Mouse (Mus musculus) neural tube, embryonic 14.5 days (tissue): ENCODE data around the gene Lpin2. TPM values are rescaled to one million over a fixed set of nuclear protein-coding genes. Genes with fewer than 3 reads are reported as not detected.

Source experiments
- ATAC-seq: fragments of 200-750 bp; cut with Nextera tagmentation; 2 replicates; pipeline ENCODE4 v1.8.0; 2017; ENCODE audit warnings: low read depth, mild to moderate bottlenecking, moderate TSS enrichment, moderate library complexity
- H3K27ac ChIP-seq: fragments of 300-500 bp; sonication (generic); 2 replicates; pipeline ENCODE4 v1.5.1; 2014; ENCODE audit warnings: low read depth, mild to moderate bottlenecking, control low read depth, low read length, moderate library complexity, mixed read lengths
- H3K27me3 ChIP-seq: fragments of 300-500 bp; sonication (generic); 2 replicates; pipeline ENCODE4 v1.6.1; 2014; ENCODE audit warnings: low read length; ENCODE audit not compliant: control insufficient read depth, insufficient read depth
- H3K36me3 ChIP-seq: fragments of 300-500 bp; sonication (generic); 2 replicates; pipeline ENCODE4 v1.6.1; 2014; ENCODE audit warnings: low read length, mixed read lengths; ENCODE audit not compliant: control insufficient read depth, insufficient read depth
- H3K4me1 ChIP-seq: fragments of 300-500 bp; sonication (generic); 2 replicates; pipeline ENCODE4 v1.6.1; 2014; ENCODE audit warnings: low read length; ENCODE audit not compliant: control insufficient read depth, insufficient read depth
- H3K4me2 ChIP-seq: fragments of 300-500 bp; sonication (generic); 2 replicates; pipeline ENCODE4 v1.6.1; 2014; ENCODE audit warnings: mild to moderate bottlenecking, low read depth, low read length, control low read depth
- H3K4me3 ChIP-seq: fragments of 300-500 bp; sonication (generic); 2 replicates; pipeline ENCODE4 v1.5.1; 2014; ENCODE audit warnings: low read depth, low read length, control low read depth, mixed read lengths
- H3K9ac ChIP-seq: fragments of 300-500 bp; sonication (generic); replicated peaks from 2 replicates; pipeline ENCODE4 v1.6.1; 2014; ENCODE audit warnings: low read depth, mild to moderate bottlenecking, control low read depth, low read length, mixed read lengths
- H3K9me3 ChIP-seq: fragments of 300-500 bp; sonication (generic); 2 replicates; pipeline ENCODE4 v1.6.1; 2016; ENCODE audit warnings: low read length; ENCODE audit not compliant: control insufficient read depth
- WGBS: fragments of 180-500 bp; shearing (Covaris S2); extraction: QIAGEN DNeasy Blood & Tissue Kit; methylation state at CpG from one replicate; pipeline ENCODE4 v1.1.7; 2014; 5-methylcytosine and 5-hydroxymethylcytosine counted together
- polyA plus RNA-seq: library from polyadenylated mRNA; unstranded; fragments of >200 nt; fragmentation: Nextera tagmentation; extraction: Ambion mirVana; gene quantifications from 2 replicates; pipeline ENCODE4 v1.2.1, GENCODE M21; 2014

Lpin2 gene
- polyA plus RNA-seq, 1 experiment from 2014 or later = 52.4 TPM

- no peak for ATAC-seq
- H3K4me1 ChIP-seq = no peaks in the 10 kb centered on the region
- 94% methylated on average over 3 of the region's 3 CpGs for WGBS
- H3K4me3 ChIP-seq = no peak overlapping the region
- no peak overlapping the region for H3K27ac ChIP-seq
- no peaks in the 10 kb centered on the region for H3K9me3 ChIP-seq
- no peaks in the 10 kb centered on the region for H3K27me3 ChIP-seq
- no peak overlapping the region for H3K9ac ChIP-seq
- no peak overlapping the region for H3K4me2 ChIP-seq
- H3K36me3 ChIP-seq = no peaks in the 10 kb centered on the region
These were observed 86.2 kb downstream of the Lpin2 start for GRCm38 (mm10) chr17:71268599-71268998.

- Histone ChIP-seq H3K27me3 (no peaks in the 10 kb centered on the region), H3K4me3 (no peak overlapping the region)
- 97% methylated on average over 12 of the region's 12 CpGs for whole genome bisulfite sequencing
These were observed 91.5 kb downstream of the Lpin2 start for GRCm38 (mm10) chr17:71273901-71274300.

GRCm38 (mm10) chr17:71276771-71277170 is 94.4 kb downstream of the Lpin2 start:
- H3K27ac ChIP-seq = no peak overlapping the region
- H3K9me3 ChIP-seq = no peaks in the 10 kb centered on the region
- H3K9ac ChIP-seq = no peak overlapping the region
- H3K4me1 ChIP-seq = no peaks in the 10 kb centered on the region
- no peak overlapping the region for H3K4me2 ChIP-seq
- ATAC-seq = no peak
- 93% methylated on average over 10 of the region's 10 CpGs for WGBS
- H3K4me3 ChIP-seq = no peak overlapping the region
- H3K27me3 ChIP-seq = no peaks in the 10 kb centered on the region
- H3K36me3 ChIP-seq = no peaks in the 10 kb centered on the region

More at GRCm38 (mm10) chr17:71273901-71274300, 91.5 kb downstream of the Lpin2 start:
- Histone ChIP-seq H3K4me1 (no peaks in the 10 kb centered on the region), H3K36me3 (no peaks in the 10 kb centered on the region), H3K9ac (no peak overlapping the region), H3K9me3 (no peaks in the 10 kb centered on the region), H3K4me2 (no peak overlapping the region), H3K27ac (no peak overlapping the region)
- ATAC-seq = no peak

GRCm38 (mm10) chr17:71277701-71278491 is 95.5 kb downstream of the Lpin2 start:
- Histone ChIP-seq H3K4me2 (no peak overlapping the region), H3K36me3 (no peaks in the 10 kb centered on the region), H3K9me3 (no peaks in the 10 kb centered on the region), H3K27me3 (no peaks in the 10 kb centered on the region), H3K27ac (no peak overlapping the region), H3K4me3 (no peak overlapping the region), H3K9ac (no peak overlapping the region), H3K4me1 (no peaks in the 10 kb centered on the region)
- 93% methylated on average over 6 of the region's 6 CpGs for WGBS
- ATAC-seq = no peak

- Histone ChIP-seq H3K27ac (no peak overlapping the region), H3K9ac (no peak overlapping the region), H3K27me3 (no peaks in the 10 kb centered on the region), H3K9me3 (no peaks in the 10 kb centered on the region), H3K4me1 (no peaks in the 10 kb centered on the region), H3K4me3 (no peak overlapping the region), H3K36me3 (no peaks in the 10 kb centered on the region), H3K4me2 (no peak overlapping the region)
- ATAC-seq = no peak
- WGBS = 90% methylated on average over 9 of the region's 9 CpGs
These were observed 100.4 kb downstream of the Lpin2 start for GRCm38 (mm10) chr17:71282716-71283115.

- Histone ChIP-seq H3K9ac (no peak overlapping the region), H3K27me3 (no peaks in the 10 kb centered on the region), H3K4me3 (no peak overlapping the region), H3K36me3 (no peaks in the 10 kb centered on the region), H3K27ac (no peak overlapping the region), H3K4me1 (no peaks in the 10 kb centered on the region), H3K9me3 (no peaks in the 10 kb centered on the region), H3K4me2 (no peak overlapping the region)
- WGBS = 89% methylated on average over 4 of the region's 4 CpGs
- no peak for ATAC-seq
These were observed 100.9 kb downstream of the Lpin2 start for GRCm38 (mm10) chr17:71283237-71283636.

GRCm38 (mm10) chr17:71284890-71285289 is 102.5 kb downstream of the Lpin2 start:
- H3K4me3 ChIP-seq = no peak overlapping the region
- H3K4me2 ChIP-seq = no peak overlapping the region
- no peak for ATAC-seq
- H3K9ac ChIP-seq = no peak overlapping the region
- no peaks in the 10 kb centered on the region for H3K27me3 ChIP-seq
- 88% methylated on average over 6 of the region's 6 CpGs for WGBS
- no peaks in the 10 kb centered on the region for H3K4me1 ChIP-seq
- no peaks in the 10 kb centered on the region for H3K9me3 ChIP-seq
- H3K27ac ChIP-seq = no peak overlapping the region
- no peaks in the 10 kb centered on the region for H3K36me3 ChIP-seq

- no peak overlapping the region for H3K4me3 ChIP-seq
- ATAC-seq = no peak; the same call in 1 of the 2 replicates
- H3K4me1 ChIP-seq = no peaks in the 10 kb centered on the region
- no peak overlapping the region for H3K27ac ChIP-seq
- H3K9ac ChIP-seq = no peak overlapping the region
- H3K9me3 ChIP-seq = no peaks in the 10 kb centered on the region
- H3K4me2 ChIP-seq = no peak overlapping the region
- 82% methylated on average over 6 of the region's 6 CpGs for WGBS
- no peaks in the 10 kb centered on the region for H3K36me3 ChIP-seq
- no peaks in the 10 kb centered on the region for H3K27me3 ChIP-seq
These were observed 103.6 kb downstream of the Lpin2 start for GRCm38 (mm10) chr17:71285929-71286328.

GRCm38 (mm10) chr17:71287586-71287985 is 105.2 kb downstream of the Lpin2 start:
- no peak overlapping the region for H3K9ac ChIP-seq
- no peak overlapping the region for H3K4me2 ChIP-seq
- no peaks in the 10 kb centered on the region for H3K9me3 ChIP-seq
- no peak for ATAC-seq
- H3K4me1 ChIP-seq = no peaks in the 10 kb centered on the region
- H3K27me3 ChIP-seq = no peaks in the 10 kb centered on the region
- 97% methylated on average over 7 of the region's 7 CpGs for WGBS
- no peak overlapping the region for H3K4me3 ChIP-seq
- H3K27ac ChIP-seq = no peak overlapping the region
- no peaks in the 10 kb centered on the region for H3K36me3 ChIP-seq
